Mouse (Mus musculus): ENCODE measurements around the gene Npr1.

DNA sequence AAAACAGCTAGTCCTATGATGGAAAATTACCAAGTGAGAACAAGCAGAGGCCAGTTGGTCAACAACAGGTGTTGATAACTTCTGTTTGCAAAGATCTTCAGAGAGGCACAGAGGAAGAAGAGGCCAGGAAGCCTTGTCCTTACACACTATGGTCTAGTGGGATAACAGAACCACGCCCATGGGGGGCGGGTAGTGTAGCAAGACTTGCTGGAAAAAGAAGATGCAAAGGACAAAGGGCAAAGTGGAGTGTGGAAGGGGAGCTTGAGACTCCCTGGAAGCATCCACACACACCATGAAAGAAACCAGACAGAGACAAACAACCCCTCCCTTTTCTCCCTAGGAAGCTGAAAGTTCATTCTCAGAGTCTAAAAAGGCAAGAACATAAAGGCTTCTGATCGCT is 36.1 kb downstream of the Npr1 start:
- TF ChIP-seq CTCF (IDR thresholded peaks at IDR 0.05; ENCODE audit: low read depth, low read length) = no peak
- TF ChIP-seq POLR2A (IDR thresholded peaks at IDR 0.05; ENCODE audit: insufficient read depth, low read length) = no peak

Measured in ES-Bruce4 (cell line).